Mouse (Mus musculus) G1E (cell line): ENCODE measurements around the gene Tmem255b. TPM values are rescaled to one million over a fixed set of nuclear protein-coding genes. Genes with fewer than 3 reads are reported as not detected.

ENCODE experiments used
- ATAC-seq: 2 replicates; pipeline ENCODE4 v1.8.0; 2016; ENCODE audit warnings: mild to moderate bottlenecking; ENCODE audit not compliant: insufficient number of reproducible peaks, poor library complexity, low FRiP score, severe bottlenecking; ENCODE audit errors: extremely low read depth
- DNase-seq: peaks from one replicate; pipeline ENCODE4 v3.0.0; 2012; ENCODE audit warnings: low spot score
- H3K27me3 ChIP-seq: 2 replicates; pipeline ENCODE4 v1.6.1; 2012; ENCODE audit warnings: mild to moderate bottlenecking, low read length, inconsistent platforms; ENCODE audit not compliant: insufficient read depth
- H3K36me3 ChIP-seq: replicated peaks from 2 replicates; pipeline ENCODE3; 2012; ENCODE audit warnings: mild to moderate bottlenecking, inconsistent platforms
- H3K4me1 ChIP-seq: 2 replicates; pipeline ENCODE4 v1.6.1; 2012; ENCODE audit warnings: low read depth, low read length, inconsistent platforms, mixed read lengths; ENCODE audit not compliant: insufficient read depth
- H3K4me3 ChIP-seq: 2 replicates; pipeline ENCODE4 v1.5.1; 2012; ENCODE audit warnings: low read depth, mild to moderate bottlenecking, inconsistent platforms, low read length, moderate library complexity, mixed read lengths
- H3K9me3 ChIP-seq: replicated peaks from 2 replicates; pipeline ENCODE4 v1.6.1; 2012; ENCODE audit warnings: inconsistent platforms
- CTCF ChIP-seq: IDR thresholded peaks from 2 replicates; pipeline ENCODE4 v1.5.1; 2012; ENCODE audit warnings: low read depth, low read length, inconsistent platforms, mixed read lengths
- GATA1 ChIP-seq: IDR thresholded peaks from 2 replicates; pipeline ENCODE4 v1.6.1; 2012; ENCODE audit warnings: borderline replicate concordance, low read length, inconsistent platforms, mixed read lengths
- GATA2 ChIP-seq: IDR thresholded peaks from 2 replicates; pipeline ENCODE4 v1.6.1; 2012; ENCODE audit warnings: low read depth, low read length, inconsistent platforms, borderline replicate concordance
- POLR2AphosphoS5 ChIP-seq: IDR thresholded peaks from 2 replicates; pipeline ENCODE4 v1.6.1; 2012; ENCODE audit warnings: low read depth, low read length, inconsistent platforms; ENCODE audit not compliant: insufficient replicate concordance
- TAL1 ChIP-seq: conservative IDR thresholded peaks from 2 replicates; pipeline ENCODE4 v1.6.1; 2012; ENCODE audit warnings: low read depth, low read length, inconsistent platforms, mixed read lengths
- polyA plus RNA-seq: library from polyadenylated mRNA; stranded (reverse); fragments of >175 nt; gene quantifications from 2 replicates; pipeline ENCODE4 v1.2.3, GENCODE M21; 2012
- total RNA-seq, 2 experiments: library from RNA; stranded (forward) in 1 of 2; stranded (reverse) in 1 of 2; fragments of 200-1000 nt in 1 of 2; fragments of >200 nt in 1 of 2; fragmentation: Nextera tagmentation in 1 of 2; gene quantifications; 2 replicates each; pipeline ENCODE4 v1.2.3; 2014 to 2017

The Tmem255b gene
- total and polyA plus RNA-seq, 3 experiments: not detected

- Histone ChIP-seq H3K36me3 (no peaks in the 10 kb centered on the region), H3K9me3 (no peaks in the 10 kb centered on the region), H3K4me3 (no peak overlapping the region), H3K4me1 (no peaks in the 10 kb centered on the region), H3K27me3 (peaks cover 2% of the 10 kb centered on the region)
- no peak for ATAC-seq
- no peak for TF ChIP-seq POLR2AphosphoS5
- no peak for TF ChIP-seq CTCF
- TF ChIP-seq TAL1: no peak
- no peak for TF ChIP-seq GATA2
- TF ChIP-seq GATA1: no peak
- DNase-seq: no peak
Observed at GRCm38 (mm10) chr8:13513556-13514370, 78.8 kb downstream of the Tmem255b start.

- Histone ChIP-seq H3K4me3 (no peak overlapping the region), H3K4me1 (no peaks in the 10 kb centered on the region), H3K9me3 (no peaks in the 10 kb centered on the region), H3K36me3 (no peaks in the 10 kb centered on the region), H3K27me3 (peaks cover 2% of the 10 kb centered on the region)
- ATAC-seq: no peak
- TF ChIP-seq GATA2: no peak
- no peak for TF ChIP-seq POLR2AphosphoS5
- TF ChIP-seq GATA1: no peak
- no peak for TF ChIP-seq TAL1
- TF ChIP-seq CTCF: no peak
- DNase-seq: no peak
Observed at GRCm38 (mm10) chr8:13516011-13516442, 81.0 kb downstream of the Tmem255b start.

- ATAC-seq (no peak), DNase-seq (no peak)
- H3K36me3 ChIP-seq: no peaks in the 10 kb centered on the region
- no peak for TF ChIP-seq GATA1
- TF ChIP-seq POLR2AphosphoS5: no peak
- no peak for TF ChIP-seq GATA2
- TF ChIP-seq CTCF: no peak
- no peak for TF ChIP-seq TAL1
- no peak overlapping the region for H3K4me3 ChIP-seq
- no peaks in the 10 kb centered on the region for H3K9me3 ChIP-seq
- H3K27me3 ChIP-seq: peaks cover 2% of the 10 kb centered on the region
- H3K4me1 ChIP-seq: no peaks in the 10 kb centered on the region
Observed at GRCm38 (mm10) chr8:13516728-13517127, 81.7 kb downstream of the Tmem255b start.

DNA sequence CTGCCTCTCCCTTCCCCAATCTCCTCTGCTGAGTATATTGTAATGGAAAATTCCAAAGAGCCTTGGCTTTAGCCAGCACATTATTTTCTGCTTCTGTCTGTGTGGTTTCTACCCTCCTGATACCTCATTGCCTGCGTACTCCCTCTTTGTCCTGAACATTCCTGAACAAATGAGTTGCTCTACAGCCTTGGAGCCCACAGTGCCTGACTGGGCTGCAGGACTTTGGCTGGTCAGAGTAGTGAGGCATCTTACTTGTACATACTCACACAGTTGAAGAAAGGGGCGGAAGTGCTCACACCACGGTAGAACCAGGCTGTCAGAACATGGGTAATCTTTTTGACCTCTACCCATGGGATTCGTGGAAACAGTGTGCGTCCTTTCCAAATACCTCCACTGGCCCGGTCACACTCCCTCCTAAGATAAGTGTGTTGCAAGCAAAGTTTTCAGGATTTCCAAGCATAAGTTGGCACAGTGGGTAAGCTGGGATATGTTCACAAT is 82.3 kb downstream of the Tmem255b start:
- Histone ChIP-seq H3K4me1 (no peaks in the 10 kb centered on the region), H3K4me3 (no peak overlapping the region), H3K36me3 (no peaks in the 10 kb centered on the region), H3K9me3 (no peaks in the 10 kb centered on the region), H3K27me3 (peaks cover 2% of the 10 kb centered on the region)
- ATAC-seq (no peak), DNase-seq (no peak)
- no peak for TF ChIP-seq GATA1
- TF ChIP-seq CTCF: no peak
- no peak for TF ChIP-seq TAL1
- no peak for TF ChIP-seq GATA2
- no peak for TF ChIP-seq POLR2AphosphoS5

Other genes starting within 250 kb of the Tmem255b start
- gene Grtp1, start 234.6 kb upstream of the Tmem255b start, total RNA-seq (2014; fragmentation: Nextera tagmentation): 11.5 and 17.4 TPM in 2 replicates
- 5.7 and 7.4 TPM in 2 replicates for gene Grtp1, start 234.6 kb upstream of the Tmem255b start, total RNA-seq (2017)
- gene Grtp1, start 234.6 kb upstream of the Tmem255b start, polyA plus RNA-seq: 10.7 and 12.0 TPM in 2 replicates
- not detected in 2 replicates for gene Adprhl1, start 181.0 kb upstream of the Tmem255b start, total RNA-seq (2014; fragmentation: Nextera tagmentation)
- gene Adprhl1, start 181.0 kb upstream of the Tmem255b start, total RNA-seq (2017): 0.06 and 0.22 TPM in 2 replicates
- not detected in 2 replicates for gene Adprhl1, start 181.0 kb upstream of the Tmem255b start, polyA plus RNA-seq
- gene Dcun1d2, start 147.1 kb upstream of the Tmem255b start, total RNA-seq (2014; fragmentation: Nextera tagmentation): 15.7 and 19.5 TPM in 2 replicates
- 24.0 and 28.5 TPM in 2 replicates for gene Dcun1d2, start 147.1 kb upstream of the Tmem255b start, total RNA-seq (2017)
- 2.9 and 4.6 TPM in 2 replicates for gene Dcun1d2, start 147.1 kb upstream of the Tmem255b start, polyA plus RNA-seq
- gene Tmco3, start 147.0 kb upstream of the Tmem255b start, total RNA-seq (2014; fragmentation: Nextera tagmentation): 5.8 and 7.0 TPM in 2 replicates
- gene Tmco3, start 147.0 kb upstream of the Tmem255b start, total RNA-seq (2017): 9.3 and 12.6 TPM in 2 replicates
- 10.2 and 13.4 TPM in 2 replicates for gene Tmco3, start 147.0 kb upstream of the Tmem255b start, polyA plus RNA-seq
- gene Tfdp1, start 96.4 kb upstream of the Tmem255b start, total RNA-seq (2014; fragmentation: Nextera tagmentation): 237 and 247 TPM in 2 replicates
- 129 and 155 TPM in 2 replicates for gene Tfdp1, start 96.4 kb upstream of the Tmem255b start, total RNA-seq (2017)
- gene Tfdp1, start 96.4 kb upstream of the Tmem255b start, polyA plus RNA-seq: 29.6 and 68.6 TPM in 2 replicates
- gene Atp4b, start 38.4 kb upstream of the Tmem255b start, total RNA-seq (2014; fragmentation: Nextera tagmentation): not detected in 2 replicates
- gene Atp4b, start 38.4 kb upstream of the Tmem255b start, total RNA-seq (2017): 0.33 TPM in 1 of 2 replicates, not detected in the other
- gene Atp4b, start 38.4 kb upstream of the Tmem255b start, polyA plus RNA-seq: not detected in 2 replicates
- not detected in 2 replicates for gene Grk1, start 30.1 kb upstream of the Tmem255b start, total RNA-seq (2014; fragmentation: Nextera tagmentation)
- gene Grk1, start 30.1 kb upstream of the Tmem255b start, total RNA-seq (2017): 0.05 and 0.06 TPM in 2 replicates
- 0.01 TPM in 1 of 2 replicates, not detected in the other for gene Grk1, start 30.1 kb upstream of the Tmem255b start, polyA plus RNA-seq
- gene Gas6, start 59.3 kb downstream of the Tmem255b start, total RNA-seq (2014; fragmentation: Nextera tagmentation): not detected in 2 replicates
- not detected in 2 replicates for gene Gas6, start 59.3 kb downstream of the Tmem255b start, total RNA-seq (2017)
- not detected in 2 replicates for gene Gas6, start 59.3 kb downstream of the Tmem255b start, polyA plus RNA-seq
- gene 1700029H14Rik, start 127.3 kb downstream of the Tmem255b start, total RNA-seq (2014; fragmentation: Nextera tagmentation): not detected in 2 replicates
- 0.05 TPM in 1 of 2 replicates, not detected in the other for gene 1700029H14Rik, start 127.3 kb downstream of the Tmem255b start, total RNA-seq (2017)
- not detected in 2 replicates for gene 1700029H14Rik, start 127.3 kb downstream of the Tmem255b start, polyA plus RNA-seq
- gene Rasa3, start 242.4 kb downstream of the Tmem255b start, total RNA-seq (2014; fragmentation: Nextera tagmentation): not detected in 2 replicates
- 0.11 and 0.12 TPM in 2 replicates for gene Rasa3, start 242.4 kb downstream of the Tmem255b start, total RNA-seq (2017)
- gene Rasa3, start 242.4 kb downstream of the Tmem255b start, polyA plus RNA-seq: 0.02 TPM in 2 replicates